Mouse (Mus musculus) right cerebral cortex, postnatal 25 days (tissue): ENCODE measurements around the gene Asic1.
A peak's percentile ranks its signal among the peaks of the same experiment; 100 is the strongest.
"Not testable (repeated sequence)": the region's sequence is repeated elsewhere in the genome, so short reads cannot be mapped to it uniquely, and the experiment has no call there.

Experiments
- DNase-seq: peaks from one replicate; pipeline ENCODE4 v3.0.0; 2022

The Asic1 gene

GRCm38 (mm10) chr15:99723120-99723514 is 52.9 kb downstream of the Asic1 start:
- DNase-seq: no peak

- DNase-seq: peak; percentile 48
These were observed 53.5 kb downstream of the Asic1 start for GRCm38 (mm10) chr15:99723515-99724291.

- peak; percentile 64 for DNase-seq
These were observed 54.3 kb downstream of the Asic1 start for GRCm38 (mm10) chr15:99724292-99725021.

GRCm38 (mm10) chr15:99725341-99726155 is 55.4 kb downstream of the Asic1 start, which contains the start of gene Cox14:
Gene Cox14 (plus strand): TSS chr15:99725618.
- peak; percentile 92 for DNase-seq

GRCm38 (mm10) chr15:99726549-99726948 is 56.4 kb downstream of the Asic1 start:
- DNase-seq: no peak

GRCm38 (mm10) chr15:99727039-99727438 is 56.9 kb downstream of the Asic1 start:
- not testable (repeated sequence) for DNase-seq

GRCm38 (mm10) chr15:99727525-99727924 is 57.4 kb downstream of the Asic1 start:
- no peak for DNase-seq

- no peak for DNase-seq
These were observed 58.0 kb downstream of the Asic1 start for GRCm38 (mm10) chr15:99728211-99728610.

GRCm38 (mm10) chr15:99729056-99729783 is 59.1 kb downstream of the Asic1 start:
- DNase-seq: no peak

- no peak for DNase-seq
These were observed 61.0 kb downstream of the Asic1 start for GRCm38 (mm10) chr15:99731167-99731566.

- no peak for DNase-seq
These were observed 61.5 kb downstream of the Asic1 start for GRCm38 (mm10) chr15:99731678-99732077.

GRCm38 (mm10) chr15:99733186-99733585 is 63.0 kb downstream of the Asic1 start:
- no peak for DNase-seq

- DNase-seq: peak; percentile 100
These were observed 65.5 kb downstream of the Asic1 start for GRCm38 (mm10) chr15:99735631-99736030.

- DNase-seq: peak; percentile 13
These were observed 66.5 kb downstream of the Asic1 start for GRCm38 (mm10) chr15:99736675-99737074.

- DNase-seq: no peak
These were observed 70.1 kb downstream of the Asic1 start for GRCm38 (mm10) chr15:99740229-99740628.
